Mouse (Mus musculus) intestine, embryonic 15.5 days (tissue): Measurements from ENCODE around the gene Sqstm1. TPM values are rescaled to one million over a fixed set of nuclear protein-coding genes. Genes with fewer than 3 reads are reported as not detected.

Source experiments
- ATAC-seq: fragments of 200-750 bp; cut with Nextera tagmentation; 2 replicates; pipeline ENCODE4 v1.8.0; 2017; ENCODE audit warnings: moderate TSS enrichment, moderate library complexity
- H3K27ac ChIP-seq: fragments of 300-500 bp; sonication (generic); 2 replicates; pipeline ENCODE4 v1.5.1; 2015; ENCODE audit warnings: mild to moderate bottlenecking, inconsistent platforms
- H3K27me3 ChIP-seq: fragments of 300-500 bp; sonication (generic); replicated peaks from 2 replicates; pipeline ENCODE4 v1.6.1; 2015; ENCODE audit warnings: inconsistent platforms
- H3K36me3 ChIP-seq: fragments of 300-500 bp; sonication (generic); 2 replicates; pipeline ENCODE4 v1.6.1; 2015; ENCODE audit warnings: inconsistent platforms
- H3K4me1 ChIP-seq: fragments of 300-500 bp; sonication (generic); replicated peaks from 2 replicates; pipeline ENCODE4 v1.6.1; 2015; ENCODE audit warnings: inconsistent platforms
- H3K4me2 ChIP-seq: fragments of 300-500 bp; sonication (generic); replicated peaks from 2 replicates; pipeline ENCODE4 v1.6.1; 2015; ENCODE audit warnings: mild to moderate bottlenecking, inconsistent platforms
- H3K4me3 ChIP-seq: fragments of 300-500 bp; sonication (generic); replicated peaks from 2 replicates; pipeline ENCODE4 v1.5.1; 2015; ENCODE audit warnings: inconsistent platforms
- H3K9ac ChIP-seq: fragments of 300-500 bp; sonication (generic); 2 replicates; pipeline ENCODE4 v1.6.1; 2015; ENCODE audit warnings: inconsistent platforms
- H3K9me3 ChIP-seq: fragments of 300-500 bp; sonication (generic); 2 replicates; pipeline ENCODE4 v1.6.1; 2016; ENCODE audit warnings: inconsistent platforms
- WGBS: fragments of 180-500 bp; shearing (Covaris S2); methylation state at CpG from one replicate; pipeline ENCODE4 v1.1.7; 2015; 5-methylcytosine and 5-hydroxymethylcytosine counted together
- polyA plus RNA-seq: library from polyadenylated mRNA; unstranded; fragments of >200 nt; fragmentation: Nextera tagmentation; extraction: Ambion mirVana; gene quantifications from 2 replicates; pipeline ENCODE4 v1.2.1, GENCODE M21; 2015

Sqstm1 gene
- polyA plus RNA-seq, 1 experiment from 2014 or later: 189 TPM

DNA sequence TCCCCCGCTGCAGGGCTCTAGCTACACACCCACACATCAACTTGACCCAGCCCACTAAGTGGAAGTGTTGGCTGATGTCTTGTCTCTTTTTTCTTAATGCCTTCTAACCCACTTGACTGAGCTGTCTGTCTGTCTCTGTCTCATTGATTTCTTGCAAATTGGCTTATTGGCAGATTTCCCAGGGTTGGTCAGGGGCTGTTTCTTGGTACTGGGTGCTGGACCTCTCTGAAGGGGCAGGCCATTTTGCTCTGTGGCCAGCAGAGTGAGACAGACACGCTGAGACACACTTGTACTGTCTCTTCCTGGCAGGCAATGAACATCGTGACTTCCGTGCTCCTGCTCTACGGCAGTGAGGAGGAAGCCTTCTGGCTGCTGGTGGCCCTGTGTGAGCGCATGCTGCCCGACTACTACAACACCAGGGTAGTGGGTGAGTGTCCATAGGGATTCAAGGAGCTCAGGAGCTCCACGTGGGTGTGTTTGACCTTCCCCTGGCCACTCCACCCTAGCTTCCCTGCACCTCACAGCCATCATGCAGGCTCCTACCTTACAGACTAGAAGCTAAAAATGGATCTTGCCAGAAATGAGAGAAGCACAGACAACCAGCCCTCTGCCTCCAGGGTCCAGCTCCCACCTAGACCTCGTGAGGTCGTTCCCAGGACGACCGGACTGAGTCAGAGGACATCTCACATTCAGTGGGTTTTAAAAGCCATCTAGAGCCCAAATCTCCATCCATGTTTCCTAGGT is 55.7 kb downstream of the Sqstm1 start:
- H3K4me1 ChIP-seq: no peaks in the 10 kb centered on the region
- no peak overlapping the region for H3K4me2 ChIP-seq
- no peaks in the 10 kb centered on the region for H3K27me3 ChIP-seq
- WGBS: 85% methylated on average over 12 of the region's 12 CpGs
- H3K36me3 ChIP-seq: peaks cover 60% of the 10 kb centered on the region
- ATAC-seq: no peak
- H3K27ac ChIP-seq: no peak overlapping the region
- no peak overlapping the region for H3K4me3 ChIP-seq
- no peaks in the 10 kb centered on the region for H3K9me3 ChIP-seq
- no peak overlapping the region for H3K9ac ChIP-seq

DNA sequence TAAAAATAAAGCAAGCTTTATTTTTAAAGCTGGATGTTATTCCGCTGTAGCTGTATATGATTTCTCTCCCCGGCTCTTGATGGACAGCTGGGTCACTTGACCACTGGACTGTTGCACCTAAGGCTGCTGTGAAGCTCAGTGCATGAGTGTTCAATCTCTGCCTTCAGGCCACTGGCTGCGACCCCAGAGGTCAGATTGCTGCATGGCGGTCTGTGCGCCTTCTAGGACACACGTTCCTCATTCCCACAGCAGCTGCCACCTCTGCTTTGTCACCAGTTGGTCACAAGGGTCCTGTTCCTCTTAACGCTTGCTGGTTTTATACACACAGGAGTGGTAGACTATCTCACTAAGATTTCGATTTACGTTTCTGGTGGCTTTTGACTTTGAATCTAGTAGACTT is 56.5 kb downstream of the Sqstm1 start:
- Histone ChIP-seq H3K4me2 (no peak overlapping the region), H3K27me3 (no peaks in the 10 kb centered on the region), H3K9me3 (no peaks in the 10 kb centered on the region), H3K27ac (no peak overlapping the region), H3K4me1 (no peaks in the 10 kb centered on the region), H3K9ac (no peak overlapping the region), H3K36me3 (peaks cover 64% of the 10 kb centered on the region), H3K4me3 (no peak overlapping the region)
- WGBS: 78% methylated on average over 9 of the region's 9 CpGs
- ATAC-seq: no peak

DNA sequence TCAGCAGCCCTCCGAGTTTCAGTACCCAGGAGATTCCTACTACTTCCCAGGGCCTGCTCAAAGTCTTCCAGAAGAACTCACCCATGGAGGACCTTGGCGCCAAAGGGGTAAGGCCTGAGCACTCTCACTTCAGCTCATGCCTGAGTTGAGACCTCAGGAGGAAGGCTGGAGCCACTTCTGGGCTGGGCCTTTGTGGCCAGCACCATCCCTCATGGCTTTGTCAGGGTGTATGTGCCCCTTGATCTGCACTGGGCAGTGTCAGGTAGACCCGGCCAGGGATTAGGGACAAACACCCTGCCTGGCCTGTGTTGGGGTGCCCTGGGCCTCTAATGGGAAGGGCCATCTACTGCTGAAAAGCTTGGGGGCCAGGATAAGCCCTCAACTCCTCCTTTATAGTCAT is 59.3 kb downstream of the Sqstm1 start:
- Histone ChIP-seq H3K27me3 (no peaks in the 10 kb centered on the region), H3K36me3 (peaks cover 58% of the 10 kb centered on the region), H3K4me1 (no peaks in the 10 kb centered on the region), H3K4me2 (no peak overlapping the region), H3K27ac (no peak overlapping the region), H3K9ac (no peak overlapping the region), H3K4me3 (no peak overlapping the region), H3K9me3 (no peaks in the 10 kb centered on the region)
- 92% methylated on average over 3 of the region's 3 CpGs for WGBS
- ATAC-seq: no peak

DNA sequence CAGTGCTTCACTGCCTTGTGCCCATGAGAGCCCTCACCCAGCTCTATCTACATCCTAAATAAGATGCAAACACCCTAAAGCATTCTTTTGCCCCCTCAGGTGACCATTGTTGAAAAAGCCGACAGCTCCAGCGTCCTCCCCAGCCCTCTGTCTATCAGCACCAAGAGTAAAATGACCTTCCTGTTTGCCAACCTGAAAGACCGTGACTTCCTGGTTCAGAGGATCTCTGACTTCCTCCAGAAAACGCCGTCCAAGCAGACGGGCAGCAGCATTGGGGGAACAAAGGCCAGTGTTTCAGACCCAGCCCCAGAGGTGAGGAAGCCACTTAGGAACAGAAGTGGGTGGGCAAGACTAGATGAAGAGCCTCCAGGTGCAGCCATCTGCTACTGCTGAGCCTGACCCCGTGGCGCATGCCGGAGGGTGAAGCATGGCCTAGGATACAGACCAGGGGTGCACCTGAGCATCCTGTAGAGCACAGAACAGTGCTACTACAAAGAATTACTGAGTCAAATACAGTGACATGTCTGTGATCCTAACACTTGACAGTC is 61.0 kb downstream of the Sqstm1 start:
- Histone ChIP-seq H3K4me2 (no peak overlapping the region), H3K4me3 (no peak overlapping the region), H3K4me1 (no peaks in the 10 kb centered on the region), H3K9ac (no peak overlapping the region), H3K36me3 (peaks cover 62% of the 10 kb centered on the region), H3K27ac (no peak overlapping the region), H3K9me3 (no peaks in the 10 kb centered on the region), H3K27me3 (no peaks in the 10 kb centered on the region)
- no peak for ATAC-seq
- WGBS: 88% methylated on average over 9 of the region's 9 CpGs

Other genes with a start within 250 kb of the Sqstm1 start
- gene Rnf130, start 185.5 kb downstream of the Sqstm1 start, polyA plus RNA-seq: 41.0 and 47.9 TPM in 2 replicates
- 30.4 and 31.5 TPM in 2 replicates for gene Tbc1d9b, start 79.4 kb downstream of the Sqstm1 start, polyA plus RNA-seq
- gene Mrnip, start 36.4 kb downstream of the Sqstm1 start, polyA plus RNA-seq: 9.6 and 12.5 TPM in 2 replicates
- 29.5 and 31.5 TPM in 2 replicates for gene Mgat4b, start 63 bp upstream of the Sqstm1 start, polyA plus RNA-seq
- 3.9 and 4.2 TPM in 2 replicates for gene Ltc4s, start 27.8 kb upstream of the Sqstm1 start, polyA plus RNA-seq
- 4.1 and 4.3 TPM in 2 replicates for gene Maml1, start 81.5 kb upstream of the Sqstm1 start, polyA plus RNA-seq
- 358 and 379 TPM in 2 replicates for gene Canx, start 114.8 kb upstream of the Sqstm1 start, polyA plus RNA-seq
- gene Cby3, start 143.6 kb upstream of the Sqstm1 start, polyA plus RNA-seq: 0.42 and 0.49 TPM in 2 replicates
- gene Hnrnph1, start 166.2 kb upstream of the Sqstm1 start, polyA plus RNA-seq: 302 and 324 TPM in 2 replicates
- gene Rufy1, start 220.3 kb upstream of the Sqstm1 start, polyA plus RNA-seq: 19.9 and 22.0 TPM in 2 replicates